Mouse (Mus musculus) cerebellum, postnatal 14 days (tissue): Measurements from ENCODE around the gene Ptpn1.

Experiments used
- DNase-seq, 2 experiments: peaks; one replicate each; pipeline ENCODE4 v3.0.0; 2021; ENCODE audit warnings: mixed read lengths in 2 of 2

The Ptpn1 gene

GRCm38 (mm10) chr2:167975746-167976145 lies 43.9 kb downstream of the Ptpn1 start:
- DNase-seq: no peak

DNA sequence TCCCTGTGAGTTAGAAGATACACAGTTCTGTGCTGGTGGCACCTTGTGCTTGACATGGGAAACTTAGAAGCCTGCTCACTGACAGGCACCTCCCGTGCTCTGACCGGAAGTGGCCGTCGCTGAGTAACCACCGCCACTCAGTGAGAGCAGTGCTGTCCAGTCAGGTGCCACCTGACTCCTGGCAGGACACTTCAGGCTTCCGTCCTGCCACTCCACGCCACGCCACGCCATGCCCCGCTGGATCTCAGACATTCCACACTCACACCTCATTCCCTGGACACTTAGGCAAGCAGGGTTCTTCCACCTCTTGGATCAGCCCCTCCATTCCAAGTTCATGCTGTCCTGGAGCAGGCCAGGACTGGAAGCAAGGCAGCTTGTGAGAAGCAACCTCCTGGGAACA lies 46.4 kb downstream of the Ptpn1 start:
- DNase-seq: no peak

DNA sequence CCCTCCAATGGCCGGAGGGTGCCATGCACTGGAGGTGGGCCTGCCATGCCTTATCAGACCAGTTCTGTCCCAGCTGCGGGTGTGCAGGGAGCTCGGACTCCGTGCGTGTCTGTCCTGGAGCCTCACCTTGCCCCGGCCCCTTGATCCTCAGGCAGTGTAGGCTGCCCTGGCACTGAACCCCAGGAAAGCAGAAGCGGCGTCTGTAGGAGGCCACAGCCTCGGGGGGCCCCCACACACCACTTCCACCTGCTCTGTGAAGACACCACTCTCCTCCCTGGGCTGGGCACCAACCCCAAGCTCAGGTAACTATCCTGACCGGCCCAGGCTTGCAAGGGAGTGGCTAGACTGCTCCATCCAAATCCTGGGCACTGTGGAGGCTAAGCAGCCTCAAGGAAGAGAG lies 48.5 kb downstream of the Ptpn1 start:
- no peak for DNase-seq

- DNase-seq: peak; percentile 32 to 59
Measured at GRCm38 (mm10) chr2:167982646-167983045, 50.8 kb downstream of the Ptpn1 start.

DNA sequence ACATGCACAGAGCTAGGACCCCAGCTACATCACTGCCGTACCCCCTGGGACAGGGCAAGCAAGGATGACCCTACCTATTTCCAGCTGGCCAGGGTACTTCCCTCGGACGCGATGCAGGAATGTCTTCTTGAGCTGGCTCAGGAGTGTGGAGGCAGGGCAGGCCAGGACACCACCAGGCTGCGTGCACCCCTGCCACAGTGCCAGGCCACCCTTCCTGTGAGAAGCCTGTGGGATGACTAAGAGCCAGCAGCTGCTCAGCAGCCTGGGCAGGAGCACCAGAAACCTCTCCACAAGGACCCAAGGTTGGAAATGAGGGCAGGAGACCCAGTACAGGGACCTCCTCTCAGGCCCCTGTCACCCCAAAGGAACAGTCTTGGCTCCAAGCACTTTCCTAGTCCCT lies 52.5 kb downstream of the Ptpn1 start:
- no peak for DNase-seq

DNA sequence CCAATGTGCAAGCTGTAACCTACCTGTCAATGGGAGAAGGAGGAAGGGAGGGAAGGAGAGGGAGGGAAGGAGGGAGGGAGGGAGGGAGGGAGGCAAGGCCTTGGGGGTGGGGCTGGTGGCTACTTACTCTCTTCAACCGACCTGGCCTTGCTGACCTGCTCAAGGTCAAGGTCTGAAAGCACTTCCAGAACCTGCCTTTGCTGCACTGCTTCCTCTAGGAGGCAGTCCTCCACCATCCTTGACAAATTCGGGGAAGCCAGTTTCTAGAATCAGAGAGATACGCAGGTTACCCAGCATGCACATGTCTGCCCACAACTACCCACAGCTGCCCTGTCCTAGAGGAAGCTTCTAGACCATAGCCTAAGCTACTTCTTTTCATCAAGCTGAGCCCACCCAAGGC lies 53.1 kb downstream of the Ptpn1 start:
- DNase-seq: peak in 1 of 2 experiments; percentile 34

DNA sequence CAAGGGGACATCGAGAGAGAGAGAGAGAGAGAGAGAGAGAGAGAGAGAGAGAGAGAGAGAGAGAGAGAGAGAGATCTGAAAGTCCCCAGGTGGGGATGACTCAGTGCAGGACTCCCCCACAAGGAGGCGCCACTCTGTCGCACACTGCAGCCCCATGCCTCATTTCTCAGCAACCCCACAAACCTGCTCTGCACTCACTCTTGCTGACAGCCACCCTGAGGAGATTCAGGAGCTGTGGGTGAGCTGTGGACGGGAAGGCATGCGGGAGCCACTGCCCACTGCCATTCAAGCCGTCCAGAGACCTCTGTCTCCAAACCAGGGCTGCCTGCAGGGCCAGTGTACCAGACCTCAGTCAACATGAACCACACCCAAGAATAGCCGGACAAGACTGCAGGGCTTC lies 54.9 kb downstream of the Ptpn1 start:
- peak; percentile 43 to 74 for DNase-seq

GRCm38 (mm10) chr2:167987640-167988039 lies 55.8 kb downstream of the Ptpn1 start:
- DNase-seq: no peak

- peak; percentile 55 to 69 for DNase-seq
Measured at GRCm38 (mm10) chr2:167989310-167989709, 57.5 kb downstream of the Ptpn1 start.

DNA sequence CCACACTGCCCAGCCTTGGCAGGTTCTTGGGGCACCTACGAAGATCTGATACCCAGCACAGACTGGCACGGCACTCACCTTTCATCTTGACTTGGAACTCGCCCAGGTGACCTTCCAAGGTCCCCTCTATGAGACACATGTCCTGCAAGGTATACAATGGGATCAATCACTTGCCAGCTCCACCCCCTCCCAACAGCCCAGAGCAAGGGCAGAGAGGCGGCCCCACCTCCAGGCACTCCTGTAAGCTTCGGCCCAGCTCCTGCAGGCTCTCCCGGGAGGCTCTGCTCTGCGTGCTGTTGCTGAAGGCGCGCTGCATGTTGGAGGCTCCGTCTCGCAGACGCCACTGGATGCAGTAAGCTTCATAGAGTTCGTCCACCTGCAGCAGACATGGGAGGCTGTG lies 61.4 kb downstream of the Ptpn1 start:
- no peak for DNase-seq

DNA sequence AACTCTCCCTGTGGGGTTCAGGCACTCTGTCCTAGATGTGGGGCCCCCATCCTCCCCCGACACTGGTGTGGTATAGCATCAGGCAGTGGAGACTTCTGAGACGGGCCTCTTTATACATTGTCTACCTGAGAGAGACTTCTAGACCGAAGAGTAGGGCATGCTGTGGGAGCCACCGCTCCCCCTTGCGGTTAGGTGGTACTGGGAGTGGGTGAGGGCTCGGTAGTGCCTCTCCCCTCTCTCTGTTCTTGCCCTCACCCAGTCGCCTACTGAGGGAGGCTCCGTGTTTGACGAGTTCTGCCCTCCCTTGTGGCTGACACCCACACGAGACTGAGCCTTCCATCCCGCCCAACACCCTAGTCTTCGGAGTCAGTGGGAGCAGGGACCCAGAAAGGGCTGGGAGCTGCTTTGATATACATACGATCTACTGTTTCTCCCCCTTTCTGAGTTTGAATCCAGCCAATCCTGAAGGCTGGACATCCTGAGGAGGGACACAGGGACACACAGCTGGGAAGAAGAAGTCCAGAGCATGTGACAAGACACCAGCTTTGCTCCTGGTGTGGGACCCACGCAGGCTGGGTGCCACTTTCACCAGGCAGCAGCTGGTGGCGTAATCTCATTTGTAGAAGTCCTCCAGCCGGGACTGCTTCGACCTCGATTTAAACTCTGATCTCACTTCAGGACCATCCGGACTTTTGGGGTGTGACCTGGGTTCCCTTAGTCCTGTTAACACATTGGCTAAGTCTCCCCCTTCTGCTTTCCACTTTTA lies 64.2 kb downstream of the Ptpn1 start:
- no peak for DNase-seq

- no peak for DNase-seq
Measured at GRCm38 (mm10) chr2:167996672-167997215, 64.9 kb downstream of the Ptpn1 start.

GRCm38 (mm10) chr2:167997562-167997961 lies 65.7 kb downstream of the Ptpn1 start:
- DNase-seq: no peak

DNA sequence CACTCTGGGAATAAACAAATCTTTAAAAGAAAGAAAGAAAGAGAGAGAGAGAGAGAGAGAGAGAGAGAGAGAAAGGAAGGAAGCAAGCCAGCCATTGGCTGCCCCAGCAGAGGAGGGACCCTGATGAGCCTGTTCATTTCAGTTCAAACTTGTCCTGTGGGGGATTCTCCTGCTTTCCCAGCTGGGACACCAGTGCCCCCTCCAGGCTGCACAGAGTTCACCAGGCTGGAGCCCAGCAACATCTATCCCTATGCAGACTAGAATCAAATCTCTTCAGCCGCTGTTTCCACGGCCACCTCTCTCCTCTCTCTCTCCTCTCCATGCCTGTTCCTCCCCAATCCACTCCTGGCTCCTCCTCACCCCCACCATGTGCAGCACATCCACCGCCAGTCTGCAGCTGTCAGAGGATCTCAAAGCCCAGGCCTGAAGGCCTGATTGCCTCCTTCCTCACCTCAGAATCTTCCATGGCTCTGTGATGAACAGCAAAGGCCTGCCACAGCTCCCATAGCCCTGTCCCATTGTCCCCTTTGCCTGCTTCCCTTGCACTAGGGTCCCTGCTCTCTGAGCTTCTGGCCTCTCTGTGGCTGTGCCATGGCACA lies 67.4 kb downstream of the Ptpn1 start:
- no peak for DNase-seq

- no peak for DNase-seq
Measured at GRCm38 (mm10) chr2:168002188-168002587, 70.3 kb downstream of the Ptpn1 start.

GRCm38 (mm10) chr2:168002884-168003283 lies 71.0 kb downstream of the Ptpn1 start:
- no peak for DNase-seq

GRCm38 (mm10) chr2:168003431-168003830 lies 71.6 kb downstream of the Ptpn1 start:
- DNase-seq: no peak

GRCm38 (mm10) chr2:168004369-168004768 lies 72.5 kb downstream of the Ptpn1 start:
- DNase-seq: no peak

GRCm38 (mm10) chr2:168005005-168005404 lies 73.1 kb downstream of the Ptpn1 start:
- no peak for DNase-seq

DNA sequence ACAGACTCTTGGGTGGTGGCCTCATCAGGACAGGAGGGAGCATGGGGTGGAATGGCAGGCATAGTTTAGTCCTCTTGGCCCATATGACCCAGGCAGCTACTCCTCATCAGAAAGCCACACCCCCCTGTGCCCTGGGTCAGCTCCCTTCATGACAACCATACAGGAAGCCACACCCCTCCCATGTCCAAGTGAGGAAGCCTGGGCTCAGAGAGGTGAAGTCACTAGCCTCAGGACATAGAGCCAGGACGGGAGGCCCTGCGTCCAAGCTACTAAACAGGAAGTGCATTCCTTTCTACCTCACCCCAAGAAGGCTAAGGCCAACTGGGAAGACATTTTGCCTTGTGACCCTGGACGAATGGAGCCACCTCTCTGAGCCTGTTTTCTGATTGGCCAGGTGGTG lies 73.8 kb downstream of the Ptpn1 start:
- no peak for DNase-seq

DNA sequence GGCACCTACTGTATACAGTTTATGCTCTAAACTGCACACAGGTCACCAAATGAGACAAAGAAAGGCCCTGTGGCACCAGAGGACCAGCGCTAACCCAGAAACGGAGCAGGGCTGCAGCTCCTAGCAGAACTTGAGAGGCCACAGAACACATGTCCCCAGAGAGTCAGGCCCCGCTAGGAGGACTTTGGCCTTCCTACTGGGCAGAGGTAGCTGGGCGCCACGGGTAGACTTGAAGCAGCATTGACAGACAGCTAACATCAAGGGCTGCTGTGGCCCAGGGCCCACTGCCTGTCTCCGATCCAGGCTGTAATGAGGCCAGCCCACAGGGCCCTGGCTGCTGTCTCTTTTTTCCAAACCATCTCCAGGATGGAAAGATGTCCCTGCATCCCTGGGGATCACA lies 74.6 kb downstream of the Ptpn1 start:
- no peak for DNase-seq

DNA sequence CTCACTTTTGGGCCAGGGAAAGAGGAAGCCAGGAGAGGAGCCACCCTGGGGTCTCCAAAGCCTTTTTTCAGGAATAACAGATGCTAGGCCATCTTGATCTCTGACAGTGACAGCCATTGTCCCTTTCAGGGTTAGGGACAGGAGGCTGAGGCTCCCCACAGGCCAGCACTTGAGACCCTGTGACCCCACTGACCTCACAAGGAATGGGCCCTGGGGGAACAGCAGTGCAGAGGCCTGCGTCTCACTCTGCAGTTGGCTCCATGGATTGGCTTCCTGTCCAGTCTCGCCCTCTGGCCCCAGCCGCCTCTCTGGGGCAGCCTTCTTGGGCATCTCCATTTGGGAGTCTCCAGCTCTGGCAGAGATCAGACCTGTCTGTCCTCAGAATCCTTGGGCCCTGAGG lies 76.3 kb downstream of the Ptpn1 start:
- no peak for DNase-seq

- peak; percentile 50 to 82 for DNase-seq
Measured at GRCm38 (mm10) chr2:168009936-168010668, 78.2 kb downstream of the Ptpn1 start, which contains the start of gene Ripor3. Gene Ripor3, minus strand, starts transcription at chr2:168010618.

DNA sequence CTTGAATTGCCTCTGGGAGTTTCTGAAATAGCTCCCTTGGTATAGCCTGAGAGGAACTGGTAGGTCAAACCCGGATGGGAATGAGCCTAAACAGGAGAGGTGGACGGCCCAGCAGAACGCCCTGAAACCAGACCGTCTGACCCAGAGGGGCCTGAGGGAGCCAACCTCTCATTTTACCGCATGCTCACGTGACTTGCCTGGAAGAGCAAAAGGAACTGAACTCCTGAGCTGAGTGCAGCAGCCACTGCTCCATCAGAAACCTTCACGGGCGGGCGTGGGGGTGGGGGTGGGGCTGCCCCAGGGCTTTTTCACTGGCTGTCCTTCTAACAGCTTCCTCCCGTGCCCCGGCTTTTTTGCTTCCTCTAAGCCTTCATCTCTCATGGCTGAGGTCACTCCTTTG lies 79.0 kb downstream of the Ptpn1 start:
- DNase-seq: no peak
